Mouse (Mus musculus): ENCODE data around the gene Etl4. TPM values are rescaled to one million over a fixed set of nuclear protein-coding genes. Genes with fewer than 3 reads are reported as not detected.
A peak's percentile ranks its signal among the peaks of the same experiment; 100 is the strongest.

Etl4 gene
- total and polyA plus RNA-seq, 2 experiments from 2014 or later, result 4.8 to 10.9 TPM

DNA sequence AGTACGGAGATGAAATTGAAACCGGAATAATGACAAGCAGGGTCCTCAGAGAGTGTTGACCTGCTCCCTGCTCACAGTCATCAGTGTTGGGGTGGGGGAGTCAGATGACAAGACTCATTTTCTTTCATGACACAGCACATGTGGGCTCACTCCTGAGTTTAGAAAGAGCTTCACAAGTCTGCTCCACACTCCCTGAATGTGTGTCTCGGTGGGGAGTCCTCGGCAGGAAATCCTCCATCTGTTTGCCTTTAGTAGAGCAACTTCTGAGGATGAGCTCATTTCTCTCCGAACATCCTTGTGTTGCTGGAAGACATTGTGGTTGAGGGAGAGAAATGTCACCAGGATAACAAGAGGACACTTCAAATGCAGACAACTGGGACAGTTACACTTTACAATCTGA, 497.5 kb downstream of the Etl4 start:
- no peaks in the 10 kb centered on the region for H3K4me1 ChIP-seq (ENCODE audit: insufficient read depth, low read length)
- H3K4me3 ChIP-seq (ENCODE audit: low read depth, low read length), result no peak overlapping the region
- no peak overlapping the region for H3K27ac ChIP-seq (ENCODE audit: low read depth, low read length)
- 68% methylated on average over 5 of the region's 5 CpGs for WGBS
- no peak for DNase-seq (ENCODE audit: low spot score)
- no peak overlapping the region for H3K4me2 ChIP-seq (ENCODE audit: low read depth, low read length, poor library complexity, severe bottlenecking)
- no peaks in the 10 kb centered on the region for H3K36me3 ChIP-seq (ENCODE audit: insufficient read depth, low read length)
- no peaks in the 10 kb centered on the region for H3K27me3 ChIP-seq (ENCODE audit: insufficient read depth, low read length)
- no peak for ATAC-seq (ENCODE audit: low FRiP score)
- no peak for TF ChIP-seq CTCF (IDR thresholded peaks at IDR 0.05)
- no peak overlapping the region for H3K9ac ChIP-seq (replicated peaks; ENCODE audit: low read length, poor library complexity, severe bottlenecking)
- no peaks in the 10 kb centered on the region for H3K9me3 ChIP-seq (ENCODE audit: low read length)

- no peak for DNase-seq (ENCODE audit: low spot score)
- no peak overlapping the region for H3K4me2 ChIP-seq (ENCODE audit: low read depth, low read length, poor library complexity, severe bottlenecking)
- H3K36me3 ChIP-seq (ENCODE audit: insufficient read depth, low read length), result no peaks in the 10 kb centered on the region
- H3K9me3 ChIP-seq (ENCODE audit: low read length), result no peaks in the 10 kb centered on the region
- H3K4me1 ChIP-seq (ENCODE audit: insufficient read depth, low read length), result no peaks in the 10 kb centered on the region
- no peaks in the 10 kb centered on the region for H3K27me3 ChIP-seq (ENCODE audit: insufficient read depth, low read length)
- WGBS, result 81% methylated on average over 4 of the region's 4 CpGs
- no peak overlapping the region for H3K9ac ChIP-seq (replicated peaks; ENCODE audit: low read length, poor library complexity, severe bottlenecking)
- TF ChIP-seq CTCF (IDR thresholded peaks at IDR 0.05), result peak; percentile 29
- ATAC-seq (ENCODE audit: low FRiP score), result no peak
- no peak overlapping the region for H3K4me3 ChIP-seq (ENCODE audit: low read depth, low read length)
- no peak overlapping the region for H3K27ac ChIP-seq (ENCODE audit: low read depth, low read length)
Measured at GRCm38 (mm10) chr2:20414856-20415255, 505.3 kb downstream of the Etl4 start.

DNA sequence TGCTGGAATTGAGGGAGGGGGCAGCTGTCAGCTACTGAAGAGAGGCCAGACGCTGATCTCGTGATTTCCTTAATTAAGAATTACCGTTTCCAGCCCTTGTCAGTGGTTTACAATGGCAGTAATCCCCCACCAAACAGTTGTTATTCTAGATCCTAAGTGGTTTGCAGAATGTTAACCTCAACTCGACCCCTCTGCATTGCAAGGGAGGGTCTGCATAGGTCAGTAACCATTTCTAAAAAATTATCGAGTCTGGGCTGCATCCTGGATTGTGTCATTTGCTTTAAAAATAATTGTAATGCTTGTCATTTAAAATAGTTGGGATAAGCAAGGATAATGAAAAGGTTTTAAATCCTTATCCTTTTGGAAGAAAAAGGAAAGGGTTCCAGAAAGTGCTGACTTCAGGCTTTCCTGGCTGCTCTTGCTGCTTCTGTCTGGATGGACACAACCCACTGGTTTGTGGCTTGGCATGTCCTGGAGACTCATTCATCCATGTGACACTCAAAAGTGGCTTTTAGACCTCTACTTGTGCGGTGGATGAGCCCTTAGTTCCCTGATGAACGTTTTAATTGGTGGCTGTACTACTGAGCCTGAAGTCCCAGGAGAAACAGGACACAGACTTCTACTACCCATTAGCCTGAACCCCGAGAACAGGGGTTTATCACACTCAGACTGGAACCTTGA, 507.5 kb downstream of the Etl4 start:
- Histone ChIP-seq H3K27me3 (ENCODE audit: insufficient read depth, low read length) (no peaks in the 10 kb centered on the region), H3K4me2 (ENCODE audit: low read depth, low read length, poor library complexity, severe bottlenecking) (no peak overlapping the region), H3K9me3 (ENCODE audit: low read length) (no peaks in the 10 kb centered on the region), H3K9ac (replicated peaks; ENCODE audit: low read length, poor library complexity, severe bottlenecking) (no peak overlapping the region), H3K36me3 (ENCODE audit: insufficient read depth, low read length) (no peaks in the 10 kb centered on the region), H3K4me3 (ENCODE audit: low read depth, low read length) (no peak overlapping the region), H3K4me1 (ENCODE audit: insufficient read depth, low read length) (no peaks in the 10 kb centered on the region), H3K27ac (ENCODE audit: low read depth, low read length) (no peak overlapping the region)
- no peak for ATAC-seq (ENCODE audit: low FRiP score)
- no peak for DNase-seq (ENCODE audit: low spot score)
- TF ChIP-seq CTCF (IDR thresholded peaks at IDR 0.05), result no peak
- 27% methylated on average over 8 of the region's 8 CpGs for WGBS

DNA sequence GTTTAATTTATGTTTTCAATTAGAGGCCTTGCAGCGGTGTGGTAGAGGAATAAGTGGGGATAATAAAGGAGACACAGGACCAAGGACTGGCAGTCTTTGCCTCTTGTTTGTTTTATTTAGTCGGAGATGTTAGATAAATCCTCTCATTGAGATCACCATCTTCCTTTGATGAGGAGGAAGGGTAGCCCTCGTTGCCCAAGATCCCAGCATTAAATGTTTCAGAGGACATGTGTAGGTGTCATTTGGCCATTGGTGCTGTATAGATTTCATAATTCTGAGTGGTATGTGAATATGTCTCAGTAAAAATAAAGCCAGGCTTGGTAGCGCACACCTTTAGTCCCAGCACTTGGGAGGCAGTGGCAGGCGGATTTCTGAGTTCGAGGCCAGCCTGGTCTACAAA, 508.4 kb downstream of the Etl4 start:
- Histone ChIP-seq H3K9ac (replicated peaks; ENCODE audit: low read length, poor library complexity, severe bottlenecking) (no peak overlapping the region), H3K27ac (ENCODE audit: low read depth, low read length) (no peak overlapping the region), H3K36me3 (ENCODE audit: insufficient read depth, low read length) (no peaks in the 10 kb centered on the region), H3K9me3 (ENCODE audit: low read length) (no peaks in the 10 kb centered on the region), H3K4me1 (ENCODE audit: insufficient read depth, low read length) (no peaks in the 10 kb centered on the region), H3K4me2 (ENCODE audit: low read depth, low read length, poor library complexity, severe bottlenecking) (no peak overlapping the region), H3K27me3 (ENCODE audit: insufficient read depth, low read length) (no peaks in the 10 kb centered on the region), H3K4me3 (ENCODE audit: low read depth, low read length) (no peak overlapping the region)
- DNase-seq (ENCODE audit: low spot score), result no peak
- 87% methylated on average over 6 of the region's 6 CpGs for WGBS
- no peak for TF ChIP-seq CTCF (IDR thresholded peaks at IDR 0.05)
- ATAC-seq (ENCODE audit: low FRiP score), result no peak

DNA sequence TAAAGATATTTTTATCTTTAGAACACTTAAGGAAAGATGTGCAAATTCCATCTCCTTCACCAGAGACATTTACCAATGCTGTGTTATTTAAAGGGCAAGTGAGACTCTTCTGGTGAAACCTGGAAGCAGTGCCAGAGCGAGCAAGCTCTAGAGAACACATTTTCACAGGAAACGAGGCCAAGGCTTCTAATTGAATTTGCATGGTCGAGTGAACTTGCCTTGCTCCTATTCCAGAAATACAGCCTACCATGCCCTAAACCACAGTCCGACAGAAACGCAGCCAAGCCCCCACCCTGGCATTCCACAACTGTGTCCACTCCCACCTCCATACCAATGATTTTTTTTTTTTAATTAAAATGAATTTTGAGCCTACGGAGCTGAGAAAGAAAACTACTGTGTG, 510.4 kb downstream of the Etl4 start:
- WGBS, result 32% methylated on average over 6 of the region's 6 CpGs
- H3K4me2 ChIP-seq (ENCODE audit: low read depth, low read length, poor library complexity, severe bottlenecking), result no peak overlapping the region
- H3K27me3 ChIP-seq (ENCODE audit: insufficient read depth, low read length), result no peaks in the 10 kb centered on the region
- no peak for TF ChIP-seq CTCF (IDR thresholded peaks at IDR 0.05)
- H3K27ac ChIP-seq (ENCODE audit: low read depth, low read length), result no peak overlapping the region
- H3K9ac ChIP-seq (replicated peaks; ENCODE audit: low read length, poor library complexity, severe bottlenecking), result no peak overlapping the region
- peak; percentile 82 for DNase-seq (ENCODE audit: low spot score)
- H3K4me1 ChIP-seq (ENCODE audit: insufficient read depth, low read length), result no peaks in the 10 kb centered on the region
- H3K9me3 ChIP-seq (ENCODE audit: low read length), result no peaks in the 10 kb centered on the region
- no peak for ATAC-seq (ENCODE audit: low FRiP score)
- no peak overlapping the region for H3K4me3 ChIP-seq (ENCODE audit: low read depth, low read length)
- no peaks in the 10 kb centered on the region for H3K36me3 ChIP-seq (ENCODE audit: insufficient read depth, low read length)

- H3K36me3 ChIP-seq (ENCODE audit: insufficient read depth, low read length), result no peaks in the 10 kb centered on the region
- no peak for TF ChIP-seq CTCF (IDR thresholded peaks at IDR 0.05)
- 34% methylated on average over 4 of the region's 4 CpGs for WGBS
- no peak overlapping the region for H3K27ac ChIP-seq (ENCODE audit: low read depth, low read length)
- H3K9me3 ChIP-seq (ENCODE audit: low read length), result no peaks in the 10 kb centered on the region
- H3K27me3 ChIP-seq (ENCODE audit: insufficient read depth, low read length), result no peaks in the 10 kb centered on the region
- H3K4me1 ChIP-seq (ENCODE audit: insufficient read depth, low read length), result no peaks in the 10 kb centered on the region
- DNase-seq (ENCODE audit: low spot score) (peak; percentile 15), ATAC-seq (ENCODE audit: low FRiP score) (no peak)
- no peak overlapping the region for H3K9ac ChIP-seq (replicated peaks; ENCODE audit: low read length, poor library complexity, severe bottlenecking)
- no peak overlapping the region for H3K4me2 ChIP-seq (ENCODE audit: low read depth, low read length, poor library complexity, severe bottlenecking)
- no peak overlapping the region for H3K4me3 ChIP-seq (ENCODE audit: low read depth, low read length)
Measured at GRCm38 (mm10) chr2:20422275-20422674, 512.7 kb downstream of the Etl4 start.

Measured in midbrain, postnatal 0 days (tissue).